Mouse (Mus musculus) right cerebral cortex, postnatal 10 days (tissue): ENCODE measurements at regions not wholly inside any gene's neighbourhood (a gene's known extent, or its start where the extent isn't known, plus 50 kb on each side); places are given as distances from the start of the nearest gene placed in this dataset.

ENCODE experiments used
- DNase-seq, 2 experiments: peaks; one replicate each; pipeline ENCODE4 v3.0.0; 2021; ENCODE audit warnings: low spot score in 2 of 2

- DNase-seq: no peak
Observed at GRCm38 (mm10) chr13:47580144-47580543, 457.7 kb downstream of the Rnf144b start.

GRCm38 (mm10) chr13:47585158-47585557 lies 462.7 kb downstream of the Rnf144b start:
- no peak for DNase-seq

GRCm38 (mm10) chr13:47602646-47603045 lies 480.2 kb downstream of the Rnf144b start:
- DNase-seq: no peak

- DNase-seq: no peak
Observed at GRCm38 (mm10) chr13:47611439-47611838, 489.0 kb downstream of the Rnf144b start.

- DNase-seq: peak in 1 of 2 experiments; percentile 25
Observed at GRCm38 (mm10) chr13:47636511-47637103, 514.2 kb downstream of the Rnf144b start.

- DNase-seq: no peak
Observed at GRCm38 (mm10) chr13:47642341-47642740, 519.9 kb downstream of the Rnf144b start.

GRCm38 (mm10) chr13:47645081-47645480 lies 522.6 kb downstream of the Rnf144b start:
- DNase-seq: no peak

GRCm38 (mm10) chr13:47647693-47648092 lies 525.2 kb downstream of the Rnf144b start:
- peak; percentile 58 to 72 for DNase-seq

- DNase-seq: no peak
Observed at GRCm38 (mm10) chr13:47650093-47650492, 527.6 kb downstream of the Rnf144b start.

GRCm38 (mm10) chr13:47666470-47666869 lies 544.0 kb downstream of the Rnf144b start:
- DNase-seq: no peak

GRCm38 (mm10) chr13:47666956-47667701 lies 544.7 kb downstream of the Rnf144b start:
- peak; percentile 89 to 92 for DNase-seq

- DNase-seq: no peak
Observed at GRCm38 (mm10) chr13:47688131-47688530, 565.7 kb downstream of the Rnf144b start.

- DNase-seq: no peak
Observed at GRCm38 (mm10) chr13:47693815-47694214, 567.2 kb upstream of the Id4 start.

GRCm38 (mm10) chr13:47695877-47696276 lies 565.2 kb upstream of the Id4 start:
- no peak for DNase-seq

- no peak for DNase-seq
Observed at GRCm38 (mm10) chr13:47700556-47700955, 560.5 kb upstream of the Id4 start.

GRCm38 (mm10) chr13:47707961-47708609 lies 552.9 kb upstream of the Id4 start:
- DNase-seq: peak; percentile 78 to 82

- DNase-seq: no peak
Observed at GRCm38 (mm10) chr13:47709323-47709722, 551.7 kb upstream of the Id4 start.

GRCm38 (mm10) chr13:47712507-47712906 lies 548.5 kb upstream of the Id4 start:
- no peak for DNase-seq

- DNase-seq: no peak
Observed at GRCm38 (mm10) chr13:47716265-47716664, 544.8 kb upstream of the Id4 start.

GRCm38 (mm10) chr13:47720645-47721044 lies 540.4 kb upstream of the Id4 start:
- DNase-seq: no peak

GRCm38 (mm10) chr13:47734415-47734814 lies 526.6 kb upstream of the Id4 start:
- DNase-seq: no peak

- no peak for DNase-seq
Observed at GRCm38 (mm10) chr13:47735426-47736063, 525.5 kb upstream of the Id4 start.
